In the genomic region with DNA sequence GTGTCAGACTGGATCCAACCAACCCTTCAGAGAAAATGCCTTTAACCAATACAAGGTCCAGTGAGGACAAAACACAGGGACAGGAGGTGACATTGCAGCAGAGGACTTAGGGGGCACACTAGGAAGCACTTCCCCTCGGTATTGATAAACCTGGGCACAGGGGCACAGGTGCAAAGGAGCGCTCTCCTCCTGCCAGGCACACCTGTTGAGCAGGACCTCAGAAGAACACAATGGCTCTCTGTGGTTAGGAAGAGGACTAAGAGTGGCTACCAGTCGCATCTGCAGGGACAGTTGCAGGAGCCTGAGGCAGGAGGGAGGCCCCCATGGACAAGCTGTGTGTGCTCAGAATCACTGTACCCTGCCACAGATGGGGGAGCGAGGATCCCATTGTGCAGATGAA, we compare ENCODE assay signal across 1 mouse cellular context.
TF ChIP-seq lines count a peak whose summit lies in the region.

No protein-coding gene starts in this region.

TF ChIP-seq in CH12.LX, 34 proteins besides CTCF, POLR2A, EP300 and RAD21 (continued from another document):
- no peak for TF ChIP-seq RCOR1 (conservative IDR thresholded peaks at IDR 0.05; ENCODE audit: low read depth, low read length)
- TF ChIP-seq ELF1 (IDR thresholded peaks at IDR 0.05; ENCODE audit: low read depth, low read length), result no peak
- TF ChIP-seq KAT2A (IDR thresholded peaks at IDR 0.05; ENCODE audit: insufficient replicate concordance, low read length), result no peak
- no peak for TF ChIP-seq SIN3A (IDR thresholded peaks at IDR 0.05; ENCODE audit: low read length)
- TF ChIP-seq HCFC1 (IDR thresholded peaks at IDR 0.05; ENCODE audit: low read depth, low read length), result no peak
- no peak for TF ChIP-seq ZC3H11A (IDR thresholded peaks at IDR 0.05; ENCODE audit: low read depth, low read length)
